ENCODE assay signal across 11 mouse cellular contexts in genomic region chr7:80200963-80201539, GRCm38 (mm10). TPM values are rescaled to one million over a fixed set of nuclear protein-coding genes. Genes with fewer than 3 reads are reported as not detected.
DNase-seq lines count a peak whose midpoint lies in the region; ATAC-seq lines count a peak whose summit lies in the region.
"Had no signal": no experiment of that assay in that cellular context is flagged by ENCODE, and none has a peak within 500 bp of the region (broad histone marks: within the 10 kb centered on the region; RNA-seq: fewer than 3 reads in every experiment).

No protein-coding gene starts in this region.

- peak overlapping the region; percentile 0; the same call in 1 of the 2 replicates for H3K27ac ChIP-seq in forebrain, embryonic 10.5 days
- no peak overlapping the region for H3K27ac ChIP-seq in forebrain, embryonic 11.5 days (ENCODE audit: low read depth, low read length)
- H3K27ac ChIP-seq in neural tube, embryonic 13.5 days (replicated peaks), result 0 out of 2 replicates have a peak overlapping the region, but pooled peaks have one; percentile 29
- no peak overlapping the region for H3K27ac ChIP-seq in neural tube, embryonic 15.5 days (replicated peaks)
- no peak overlapping the region for H3K27ac ChIP-seq in neural tube, embryonic 14.5 days (ENCODE audit: low read depth, low read length)

- peaks cover 91% of the 10 kb centered on the region for H3K4me1 ChIP-seq in forebrain, embryonic 10.5 days
- peaks cover 10% of the 10 kb centered on the region for H3K4me1 ChIP-seq in forebrain, embryonic 11.5 days (replicated peaks; ENCODE audit: control insufficient read depth, insufficient read depth, low read length)
- peaks cover 76% of the 10 kb centered on the region for H3K4me1 ChIP-seq in neural tube, embryonic 13.5 days (replicated peaks)
- peaks cover 74% of the 10 kb centered on the region for H3K4me1 ChIP-seq in neural tube, embryonic 15.5 days
- H3K4me1 ChIP-seq in neural tube, embryonic 14.5 days (ENCODE audit: control insufficient read depth, insufficient read depth, low read length), result peaks cover 49% of the 10 kb centered on the region

- ATAC-seq in forebrain, embryonic 11.5 days (replicated peaks; ENCODE audit: low FRiP score), result no peak
- no peak for ATAC-seq in neural tube, embryonic 13.5 days (ENCODE audit: low read depth)
- no peak for ATAC-seq in neural tube, embryonic 15.5 days (ENCODE audit: low FRiP score)
- ATAC-seq in neural tube, embryonic 14.5 days (ENCODE audit: low read depth), result no peak
- ATAC-seq: Patski had no signal

- H3K4me3 ChIP-seq in forebrain, embryonic 10.5 days, result no peak overlapping the region
- H3K4me3 ChIP-seq in forebrain, embryonic 11.5 days (ENCODE audit: low read depth, low read length), result no peak overlapping the region
- H3K4me3 ChIP-seq in neural tube, embryonic 13.5 days, result no peak overlapping the region
- no peak overlapping the region for H3K4me3 ChIP-seq in neural tube, embryonic 15.5 days (replicated peaks)
- no peak overlapping the region for H3K4me3 ChIP-seq in neural tube, embryonic 14.5 days (ENCODE audit: low read depth, low read length)
- H3K4me3 ChIP-seq: heart, embryonic 12.5 days had no signal

- 86% methylated on average over 5 of the region's 5 CpGs for WGBS in forebrain, embryonic 10.5 days
- WGBS in forebrain, embryonic 11.5 days, result 90% methylated on average over 5 of the region's 5 CpGs
- 83% methylated on average over 5 of the region's 5 CpGs for WGBS in neural tube, embryonic 13.5 days
- WGBS in neural tube, embryonic 15.5 days, result 79% methylated on average over 5 of the region's 5 CpGs
- 83% methylated on average over 5 of the region's 5 CpGs for WGBS in neural tube, embryonic 14.5 days

- H3K4me2 ChIP-seq in forebrain, embryonic 11.5 days (ENCODE audit: low read depth, low read length, severe bottlenecking), result no peak overlapping the region
- H3K4me2 ChIP-seq in neural tube, embryonic 13.5 days, result peak overlapping the region; percentile 87
- no peak overlapping the region; the same call in 1 of the 2 replicates for H3K4me2 ChIP-seq in neural tube, embryonic 15.5 days
- 0 out of 2 replicates have a peak overlapping the region, but pooled peaks have one; percentile 6 for H3K4me2 ChIP-seq in neural tube, embryonic 14.5 days (ENCODE audit: low read depth, low read length)
- H3K4me2 ChIP-seq: heart, embryonic 12.5 days had no signal

- peaks cover 46% of the 10 kb centered on the region for H3K36me3 ChIP-seq in forebrain, embryonic 10.5 days (replicated peaks)
- H3K36me3 ChIP-seq in forebrain, embryonic 11.5 days (ENCODE audit: control insufficient read depth, insufficient read depth, low read length), result no peaks in the 10 kb centered on the region
- H3K36me3 ChIP-seq in neural tube, embryonic 13.5 days, result 0 out of 2 replicates have a peak, but pooled peaks cover 5% of the 10 kb centered on the region
- 0 out of 2 replicates have a peak, but pooled peaks cover 6% of the 10 kb centered on the region for H3K36me3 ChIP-seq in neural tube, embryonic 15.5 days
- no peaks in the 10 kb centered on the region for H3K36me3 ChIP-seq in neural tube, embryonic 14.5 days (ENCODE audit: control insufficient read depth, insufficient read depth, low read length)

- no peaks in the 10 kb centered on the region for H3K27me3 ChIP-seq in forebrain, embryonic 10.5 days (ENCODE audit: poor library complexity, severe bottlenecking)
- no peaks in the 10 kb centered on the region for H3K27me3 ChIP-seq in forebrain, embryonic 11.5 days (ENCODE audit: control insufficient read depth, insufficient read depth, low read length)
- no peaks in the 10 kb centered on the region for H3K27me3 ChIP-seq in neural tube, embryonic 13.5 days
- no peaks in the 10 kb centered on the region for H3K27me3 ChIP-seq in neural tube, embryonic 15.5 days (replicated peaks)
- H3K27me3 ChIP-seq in neural tube, embryonic 14.5 days (ENCODE audit: control insufficient read depth, insufficient read depth, low read length), result no peaks in the 10 kb centered on the region
- H3K27me3 ChIP-seq: heart, embryonic 12.5 days; Patski had no signal

- no peak for DNase-seq in forebrain, embryonic 10.5 days (ENCODE audit: extremely low spot score, low spot score)
- no peak for DNase-seq in forebrain, embryonic 11.5 days (ENCODE audit: low spot score)
- DNase-seq in induced T-regulatory cell, adult 2 months (ENCODE audit: low read depth), result peak; percentile 43
- no peak for DNase-seq in thymus, postnatal 4 days
- no peak for DNase-seq in cerebellum, postnatal 10 days
- DNase-seq: thymus, postnatal 14 days had no signal

- H3K9ac ChIP-seq in forebrain, embryonic 11.5 days (ENCODE audit: low read length), result no peak overlapping the region
- 0 out of 2 replicates have a peak overlapping the region, but pooled peaks have one; percentile 31 for H3K9ac ChIP-seq in neural tube, embryonic 13.5 days
- H3K9ac ChIP-seq in neural tube, embryonic 15.5 days (replicated peaks), result no peak overlapping the region
- H3K9ac ChIP-seq in neural tube, embryonic 14.5 days (replicated peaks; ENCODE audit: low read depth, low read length), result no peak overlapping the region
- H3K9ac ChIP-seq: heart, embryonic 12.5 days had no signal

- H3K9me3 ChIP-seq in forebrain, embryonic 10.5 days, result no peaks in the 10 kb centered on the region
- no peaks in the 10 kb centered on the region for H3K9me3 ChIP-seq in forebrain, embryonic 11.5 days (ENCODE audit: control insufficient read depth, low read length)
- H3K9me3 ChIP-seq in neural tube, embryonic 13.5 days, result no peaks in the 10 kb centered on the region
- no peaks in the 10 kb centered on the region for H3K9me3 ChIP-seq in neural tube, embryonic 15.5 days (replicated peaks)
- no peaks in the 10 kb centered on the region for H3K9me3 ChIP-seq in neural tube, embryonic 14.5 days (ENCODE audit: control insufficient read depth, low read length)
- H3K9me3 ChIP-seq: heart, embryonic 12.5 days had no signal

RNA-seq across cellular contexts. Expression of gene Sema4b, which starts 14.4 kb away (rescaled TPM):
- 15.1 and 15.9 TPM in 2 replicates for polyA plus RNA-seq in forebrain, embryonic 10.5 days (2016; fragmentation: Nextera tagmentation; extraction: Ambion mirVana)
- 15.7 and 17.3 TPM in 2 replicates for polyA plus RNA-seq in forebrain, embryonic 11.5 days (2014; fragmentation: Nextera tagmentation; extraction: Ambion mirVana)
- 22.1 and 23.2 TPM in 2 replicates for polyA plus RNA-seq in neural tube, embryonic 13.5 days (2015; fragmentation: Nextera tagmentation; extraction: Ambion mirVana)
- polyA plus RNA-seq in neural tube, embryonic 15.5 days (2015; fragmentation: Nextera tagmentation; extraction: Ambion mirVana), result 22.7 and 25.8 TPM in 2 replicates
- 18.7 and 25.7 TPM in 2 replicates for polyA plus RNA-seq in neural tube, embryonic 14.5 days (2014; fragmentation: Nextera tagmentation; extraction: Ambion mirVana)

RNA-seq across cellular contexts. Expression of gene Cib1, which starts 31.6 kb away (rescaled TPM):
- 69.0 and 70.2 TPM in 2 replicates for polyA plus RNA-seq in forebrain, embryonic 10.5 days (2016; fragmentation: Nextera tagmentation; extraction: Ambion mirVana)
- polyA plus RNA-seq in forebrain, embryonic 11.5 days (2014; fragmentation: Nextera tagmentation; extraction: Ambion mirVana), result 51.4 and 58.1 TPM in 2 replicates
- 31.0 and 34.6 TPM in 2 replicates for polyA plus RNA-seq in neural tube, embryonic 13.5 days (2015; fragmentation: Nextera tagmentation; extraction: Ambion mirVana)
- 32.2 and 59.5 TPM in 2 replicates for polyA plus RNA-seq in neural tube, embryonic 15.5 days (2015; fragmentation: Nextera tagmentation; extraction: Ambion mirVana)
- polyA plus RNA-seq in neural tube, embryonic 14.5 days (2014; fragmentation: Nextera tagmentation; extraction: Ambion mirVana), result 26.4 and 38.0 TPM in 2 replicates

RNA-seq across cellular contexts. Expression of gene Gdpgp1, which starts 31.6 kb away (rescaled TPM):
- polyA plus RNA-seq in forebrain, embryonic 10.5 days (2016; fragmentation: Nextera tagmentation; extraction: Ambion mirVana), result 6.3 and 6.7 TPM in 2 replicates
- polyA plus RNA-seq in forebrain, embryonic 11.5 days (2014; fragmentation: Nextera tagmentation; extraction: Ambion mirVana), result 5.3 and 5.7 TPM in 2 replicates
- 4.5 TPM in 2 replicates for polyA plus RNA-seq in neural tube, embryonic 13.5 days (2015; fragmentation: Nextera tagmentation; extraction: Ambion mirVana)
- polyA plus RNA-seq in neural tube, embryonic 15.5 days (2015; fragmentation: Nextera tagmentation; extraction: Ambion mirVana), result 4.6 and 5.5 TPM in 2 replicates
- 4.5 and 5.3 TPM in 2 replicates for polyA plus RNA-seq in neural tube, embryonic 14.5 days (2014; fragmentation: Nextera tagmentation; extraction: Ambion mirVana)

RNA-seq across cellular contexts. Expression of gene Ttll13, which starts 45.1 kb away (rescaled TPM):
- 0.84 and 0.99 TPM in 2 replicates for polyA plus RNA-seq in forebrain, embryonic 10.5 days (2016; fragmentation: Nextera tagmentation; extraction: Ambion mirVana)
- polyA plus RNA-seq in forebrain, embryonic 11.5 days (2014; fragmentation: Nextera tagmentation; extraction: Ambion mirVana), result 1.2 and 1.5 TPM in 2 replicates
- polyA plus RNA-seq in neural tube, embryonic 13.5 days (2015; fragmentation: Nextera tagmentation; extraction: Ambion mirVana), result 1.6 and 2.8 TPM in 2 replicates
- polyA plus RNA-seq in neural tube, embryonic 15.5 days (2015; fragmentation: Nextera tagmentation; extraction: Ambion mirVana), result 2.0 and 2.4 TPM in 2 replicates
- 3.1 and 4.2 TPM in 2 replicates for polyA plus RNA-seq in neural tube, embryonic 14.5 days (2014; fragmentation: Nextera tagmentation; extraction: Ambion mirVana)

RNA-seq across cellular contexts. Expression of gene Ngrn, which starts 60.0 kb away (rescaled TPM):
- 43.0 and 44.9 TPM in 2 replicates for polyA plus RNA-seq in forebrain, embryonic 10.5 days (2016; fragmentation: Nextera tagmentation; extraction: Ambion mirVana)
- 50.4 and 53.8 TPM in 2 replicates for polyA plus RNA-seq in forebrain, embryonic 11.5 days (2014; fragmentation: Nextera tagmentation; extraction: Ambion mirVana)
- 57.5 and 62.6 TPM in 2 replicates for polyA plus RNA-seq in neural tube, embryonic 13.5 days (2015; fragmentation: Nextera tagmentation; extraction: Ambion mirVana)
- 65.6 and 68.2 TPM in 2 replicates for polyA plus RNA-seq in neural tube, embryonic 15.5 days (2015; fragmentation: Nextera tagmentation; extraction: Ambion mirVana)
- polyA plus RNA-seq in neural tube, embryonic 14.5 days (2014; fragmentation: Nextera tagmentation; extraction: Ambion mirVana), result 66.2 and 70.2 TPM in 2 replicates

Comparison
In these comparisons a context has a peak if more than half of its experiments do, and no peak if none do; other contexts are left out.
1. H3K27ac ChIP-seq: peak in forebrain, embryonic 10.5 days (single experiment) and neural tube, embryonic 13.5 days (single experiment); none in forebrain, embryonic 11.5 days (single experiment), neural tube, embryonic 15.5 days (single experiment) and neural tube, embryonic 14.5 days (single experiment).
2. H3K4me2 ChIP-seq: peak in neural tube, embryonic 13.5 days (single experiment) and neural tube, embryonic 14.5 days (single experiment); none in forebrain, embryonic 11.5 days (single experiment) and neural tube, embryonic 15.5 days (single experiment).